Mouse (Mus musculus): Measurements from ENCODE around the gene 1700074P13Rik.

- TF ChIP-seq CTCF (IDR thresholded peaks at IDR 0.05; ENCODE audit: low read depth, low read length) (no peak), EP300 (IDR thresholded peaks at IDR 0.05; ENCODE audit: insufficient read depth, low read depth, low read length) (no peak)
Observed at GRCm38 (mm10) chr6:40887394-40887793, 53.0 kb downstream of the 1700074P13Rik start, which contains the start of gene Moxd2.
